Mouse (Mus musculus): Measurements from ENCODE around the gene Brcc3.

The Brcc3 gene

DNA sequence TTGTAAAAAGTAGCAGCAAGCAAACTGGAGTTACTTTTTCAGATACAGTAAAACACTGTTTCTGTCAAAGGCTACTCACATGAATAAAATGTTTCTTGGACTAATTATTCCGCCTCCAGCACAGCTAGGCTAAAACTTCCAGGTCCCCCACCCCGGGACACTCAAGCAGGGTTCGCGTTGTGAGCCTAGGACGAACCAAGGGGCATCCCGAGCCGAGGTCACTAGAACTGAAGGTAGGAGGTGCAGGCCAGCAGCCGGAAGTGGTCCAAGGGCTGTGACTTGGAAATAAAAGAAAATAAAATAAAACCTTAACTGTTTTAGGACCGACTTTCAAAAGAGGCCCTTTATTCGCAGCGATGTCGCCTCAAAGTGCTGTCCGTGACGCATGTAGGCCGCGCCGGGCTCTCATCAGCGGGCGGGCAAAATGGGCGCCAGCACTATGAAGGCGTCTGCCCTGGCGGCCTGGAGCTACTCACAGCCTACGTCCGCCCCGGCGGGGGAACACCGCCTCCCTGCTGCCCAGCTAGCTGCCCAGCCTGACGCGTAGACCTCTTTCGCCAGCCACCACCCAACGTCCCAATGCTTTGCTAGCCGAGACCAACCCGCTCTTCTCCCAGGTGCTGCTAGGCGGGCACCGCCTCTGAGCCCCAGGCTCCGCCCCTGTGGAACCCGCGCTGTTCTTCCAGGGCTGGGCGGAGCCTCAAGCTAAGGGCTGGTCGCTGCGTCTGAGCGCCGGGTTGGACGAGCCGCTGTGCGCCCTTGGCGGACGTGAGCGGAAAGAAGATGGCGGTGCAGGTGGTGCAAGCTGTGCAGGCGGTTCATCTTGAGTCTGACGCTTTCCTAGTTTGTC, at the start of gene Brcc3, which contains the start of the genes Cmc4 and Mtcp1:
TSS of gene Brcc3 (plus strand) at position 693 of the 850 bp plus-strand sequence.
TSS of gene Cmc4 (minus strand) at position 649 of the 850 bp plus-strand sequence.
TSS of gene Mtcp1 (minus strand) at position 653 of the 850 bp plus-strand sequence.
- peak; percentile 80 for DNase-seq (ENCODE audit: low read depth)

DNA sequence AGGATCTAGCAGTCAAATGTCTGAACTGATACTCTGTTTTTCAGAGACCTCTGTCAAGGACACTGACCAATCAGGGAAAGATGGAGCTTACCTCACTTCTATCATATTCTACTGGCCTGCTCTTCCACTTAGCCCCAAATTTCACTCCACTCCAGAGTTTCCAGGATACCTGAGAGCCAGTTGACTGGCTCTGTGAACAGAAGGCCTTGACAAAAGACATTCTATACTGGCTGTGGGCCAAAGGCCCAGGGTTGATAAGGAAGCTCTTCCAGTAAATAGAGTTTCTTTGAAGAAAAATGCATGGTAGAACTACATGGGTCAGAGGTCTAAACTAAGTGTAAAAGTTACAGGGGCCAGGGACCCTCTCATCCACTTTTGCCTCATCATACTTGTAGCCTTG, 46.2 kb upstream of the Brcc3 start:
- DNase-seq (ENCODE audit: low read depth), result peak; percentile 10

- no peak for DNase-seq (ENCODE audit: low read depth)
These were observed 43.6 kb upstream of the Brcc3 start for GRCm38 (mm10) chrX:75372666-75373425.

DNA sequence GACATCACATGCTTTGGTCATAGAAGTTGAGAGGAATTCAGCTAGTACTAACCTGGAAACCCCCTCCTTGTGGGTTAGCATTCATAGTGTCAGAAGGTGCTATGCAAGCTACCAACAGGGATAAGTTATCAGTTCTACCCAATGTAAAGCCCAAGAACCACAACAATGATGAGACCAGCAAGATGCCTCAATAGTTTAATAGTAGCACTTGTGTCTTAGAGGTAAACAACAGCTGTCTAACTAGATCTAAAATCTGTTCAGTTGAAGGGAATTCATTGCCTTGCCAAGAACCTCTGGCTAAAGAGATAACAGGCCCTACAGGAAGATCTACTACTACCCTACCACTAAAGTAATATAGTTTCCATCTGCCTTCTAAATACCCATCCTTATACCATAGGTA, 39.6 kb upstream of the Brcc3 start:
- peak; percentile 5 for DNase-seq (ENCODE audit: low read depth)

GRCm38 (mm10) chrX:75381176-75381575, 35.3 kb upstream of the Brcc3 start:
- no peak for DNase-seq (ENCODE audit: low read depth)

- no peak for DNase-seq (ENCODE audit: low read depth)
These were observed 34.7 kb upstream of the Brcc3 start for GRCm38 (mm10) chrX:75381699-75382098.

GRCm38 (mm10) chrX:75382195-75382771, 34.1 kb upstream of the Brcc3 start, which contains the start of the genes Fundc2 and F8:
Gene Fundc2, plus strand, starts transcription at chrX:75382399.
Gene F8, minus strand, starts transcription at chrX:75382615.
- peak; percentile 53 for DNase-seq (ENCODE audit: low read depth)

- DNase-seq (ENCODE audit: low read depth), result no peak
These were observed 17.0 kb upstream of the Brcc3 start for GRCm38 (mm10) chrX:75399471-75399870.

DNA sequence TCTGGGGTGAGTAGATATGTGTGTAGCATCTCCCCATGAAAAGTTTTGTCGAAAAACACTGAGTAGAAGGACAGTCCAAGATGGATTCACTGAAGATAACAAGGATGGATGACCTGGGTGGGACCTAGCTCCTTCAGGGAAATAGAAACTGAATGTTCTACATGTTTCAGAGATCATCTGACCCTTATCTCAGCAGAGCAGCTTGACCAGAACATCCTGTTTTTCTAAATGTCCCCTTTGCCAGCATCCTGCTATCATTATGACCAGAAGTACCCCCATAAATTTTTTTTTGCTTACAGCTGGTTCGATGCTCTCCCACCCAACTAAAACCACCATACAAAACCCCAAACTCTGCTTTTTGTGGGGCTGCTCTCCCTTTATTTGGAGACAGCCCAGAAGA, 13.8 kb upstream of the Brcc3 start:
- DNase-seq (ENCODE audit: low read depth), result peak; percentile 32

GRCm38 (mm10) chrX:75403350-75403749, 13.1 kb upstream of the Brcc3 start:
- no peak for DNase-seq (ENCODE audit: low read depth)

DNA sequence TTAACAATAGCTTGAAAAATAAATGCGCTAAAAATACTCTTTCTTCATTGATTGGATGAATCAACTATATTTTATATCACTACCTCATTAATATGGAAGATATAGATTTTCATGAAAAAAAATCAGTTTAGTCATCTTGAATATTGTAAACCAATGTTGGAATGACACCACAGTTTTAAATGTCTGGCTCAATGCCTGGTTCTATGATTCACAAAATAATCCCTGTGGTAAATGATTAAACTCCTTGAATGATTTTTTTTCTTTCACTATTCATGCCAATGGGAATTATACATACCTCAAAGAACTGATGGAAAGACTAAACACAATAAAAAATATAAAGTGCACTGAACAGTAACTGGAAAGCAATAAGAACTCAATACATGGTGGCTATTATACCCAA, 6.7 kb upstream of the Brcc3 start:
- no peak for DNase-seq (ENCODE audit: low read depth)

DNA sequence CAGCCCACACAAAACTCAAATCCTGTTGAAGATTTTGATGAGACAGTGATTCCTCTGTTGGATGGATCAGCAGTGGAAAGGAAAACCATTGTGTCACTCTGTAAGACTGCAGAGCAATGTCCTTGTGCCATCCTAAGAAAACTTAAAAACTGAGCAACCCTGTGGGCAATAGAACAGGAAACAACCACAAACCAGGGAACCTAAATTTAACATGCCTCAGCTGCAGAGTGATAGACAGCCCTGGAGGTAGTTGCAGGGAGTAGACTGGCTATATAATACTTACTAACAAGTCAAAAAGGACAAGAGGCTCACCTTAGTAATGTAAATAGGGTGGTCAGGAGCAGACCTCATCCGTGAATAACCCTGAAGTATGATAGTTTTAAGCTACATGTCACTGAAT, 38.2 kb downstream of the Brcc3 start:
- DNase-seq (ENCODE audit: low read depth), result no peak

- peak; percentile 28 for DNase-seq (ENCODE audit: low read depth)
These were observed 58.8 kb downstream of the Brcc3 start for GRCm38 (mm10) chrX:75475182-75475644.

GRCm38 (mm10) chrX:75489886-75490285, 73.5 kb downstream of the Brcc3 start:
- no peak for DNase-seq (ENCODE audit: low read depth)

Data from c-Kit-positive CD71-positive TER-119-negative erythroid progenitor cells, embryonic 14.5 days (primary cell).